Mouse (Mus musculus): ENCODE results near the gene Cluh. TPM values are rescaled to one million over a fixed set of nuclear protein-coding genes. Genes with fewer than 3 reads are reported as not detected.
A peak's percentile ranks its signal among the peaks of the same experiment; 100 is the strongest.

The Cluh gene
- polyA plus RNA-seq, 1 experiment from 2014 or later: 47.2 TPM

GRCm38 (mm10) chr11:74623693-74624092, 25.6 kb upstream of the Cluh start:
- ATAC-seq (ENCODE audit: extremely low read depth, insufficient number of reproducible peaks, low FRiP score, low TSS enrichment): no peak
- WGBS: 55% methylated on average over 6 of the region's 6 CpGs

GRCm38 (mm10) chr11:74625333-74625732, 24.0 kb upstream of the Cluh start:
- no peak overlapping the region for H3K4me3 ChIP-seq
- H3K4me1 ChIP-seq: peaks cover 7% of the 10 kb centered on the region
- ATAC-seq (ENCODE audit: extremely low read depth, insufficient number of reproducible peaks, low FRiP score, low TSS enrichment): no peak
- no peaks in the 10 kb centered on the region for H3K36me3 ChIP-seq
- H3K27ac ChIP-seq (replicated peaks): no peak overlapping the region
- no peak overlapping the region for H3K4me2 ChIP-seq
- H3K27me3 ChIP-seq (replicated peaks): peaks cover 19% of the 10 kb centered on the region
- H3K9ac ChIP-seq: no peak overlapping the region
- H3K9me3 ChIP-seq: no peaks in the 10 kb centered on the region

More at GRCm38 (mm10) chr11:74623693-74624092, 25.6 kb upstream of the Cluh start:
- Histone ChIP-seq H3K4me3 (peak overlapping the region; percentile 21; the same call in 1 of the 2 replicates), H3K9me3 (no peaks in the 10 kb centered on the region), H3K4me2 (peak overlapping the region; percentile 66), H3K36me3 (no peaks in the 10 kb centered on the region), H3K9ac (no peak overlapping the region), H3K4me1 (peaks cover 14% of the 10 kb centered on the region), H3K27ac (replicated peaks) (no peak overlapping the region), H3K27me3 (replicated peaks) (peaks cover 31% of the 10 kb centered on the region)

GRCm38 (mm10) chr11:74627481-74627880, 21.8 kb upstream of the Cluh start:
- Histone ChIP-seq H3K27me3 (replicated peaks) (no peaks in the 10 kb centered on the region), H3K4me2 (no peak overlapping the region), H3K4me1 (peaks cover 7% of the 10 kb centered on the region), H3K9me3 (no peaks in the 10 kb centered on the region), H3K36me3 (no peaks in the 10 kb centered on the region), H3K27ac (replicated peaks) (no peak overlapping the region), H3K4me3 (no peak overlapping the region), H3K9ac (no peak overlapping the region)
- WGBS: 66% methylated on average over 3 of the region's 3 CpGs
- ATAC-seq (ENCODE audit: extremely low read depth, insufficient number of reproducible peaks, low FRiP score, low TSS enrichment): no peak

GRCm38 (mm10) chr11:74631880-74632789, 17.2 kb upstream of the Cluh start:
- H3K9me3 ChIP-seq: no peaks in the 10 kb centered on the region
- H3K4me1 ChIP-seq: peaks cover 1% of the 10 kb centered on the region
- H3K27ac ChIP-seq (replicated peaks): no peak overlapping the region
- no peak overlapping the region for H3K4me2 ChIP-seq
- H3K4me3 ChIP-seq: no peak overlapping the region
- H3K36me3 ChIP-seq: no peaks in the 10 kb centered on the region
- H3K9ac ChIP-seq: no peak overlapping the region
- ATAC-seq (ENCODE audit: extremely low read depth, insufficient number of reproducible peaks, low FRiP score, low TSS enrichment): no peak
- H3K27me3 ChIP-seq (replicated peaks): peaks cover 11% of the 10 kb centered on the region; the same call in 1 of the 2 replicates
- WGBS: 49% methylated on average over 7 of the region's 7 CpGs

GRCm38 (mm10) chr11:74634490-74635275, 14.6 kb upstream of the Cluh start:
- Histone ChIP-seq H3K4me1 (peaks cover 19% of the 10 kb centered on the region), H3K36me3 (no peaks in the 10 kb centered on the region), H3K4me2 (no peak overlapping the region), H3K9me3 (no peaks in the 10 kb centered on the region), H3K27ac (replicated peaks) (no peak overlapping the region), H3K4me3 (no peak overlapping the region), H3K9ac (no peak overlapping the region), H3K27me3 (replicated peaks) (peaks cover 14% of the 10 kb centered on the region; the same call in 1 of the 2 replicates)
- WGBS: 72% methylated on average over 5 of the region's 5 CpGs
- ATAC-seq (ENCODE audit: extremely low read depth, insufficient number of reproducible peaks, low FRiP score, low TSS enrichment): no peak

GRCm38 (mm10) chr11:74637486-74637885, 11.8 kb upstream of the Cluh start:
- Histone ChIP-seq H3K27me3 (replicated peaks) (peaks cover 14% of the 10 kb centered on the region; the same call in 1 of the 2 replicates), H3K27ac (replicated peaks) (peak overlapping the region; percentile 91), H3K4me1 (peaks cover 25% of the 10 kb centered on the region), H3K36me3 (no peaks in the 10 kb centered on the region), H3K4me2 (peak overlapping the region; percentile 80), H3K9me3 (no peaks in the 10 kb centered on the region), H3K4me3 (peak overlapping the region; percentile 81), H3K9ac (peak overlapping the region; percentile 88)
- WGBS: 21% methylated on average over 8 of the region's 8 CpGs
- ATAC-seq (ENCODE audit: extremely low read depth, insufficient number of reproducible peaks, low FRiP score, low TSS enrichment): no peak

- H3K9ac ChIP-seq: peak overlapping the region; percentile 88
- 2% methylated on average over 86 of the region's 86 CpGs for WGBS
These were observed 11.1 kb upstream of the Cluh start for GRCm38 (mm10) chr11:74637971-74638790.

GRCm38 (mm10) chr11:74638791-74639411, 10.4 kb upstream of the Cluh start:
- H3K36me3 ChIP-seq: no peaks in the 10 kb centered on the region
- H3K9me3 ChIP-seq: no peaks in the 10 kb centered on the region
- peaks cover 25% of the 10 kb centered on the region for H3K4me1 ChIP-seq
- H3K27me3 ChIP-seq (replicated peaks): peaks cover 14% of the 10 kb centered on the region; the same call in 1 of the 2 replicates
- H3K9ac ChIP-seq: peak overlapping the region; percentile 88
- H3K4me2 ChIP-seq: peak overlapping the region; percentile 80
- 3% methylated on average over 9 of the region's 9 CpGs for WGBS
- peak overlapping the region; percentile 91 for H3K27ac ChIP-seq (replicated peaks)
- no peak for ATAC-seq (ENCODE audit: extremely low read depth, insufficient number of reproducible peaks, low FRiP score, low TSS enrichment)
- peak overlapping the region; percentile 81 for H3K4me3 ChIP-seq

More at GRCm38 (mm10) chr11:74637971-74638790, 11.1 kb upstream of the Cluh start:
- peak overlapping the region; percentile 91 for H3K27ac ChIP-seq (replicated peaks)
- peaks cover 14% of the 10 kb centered on the region; the same call in 1 of the 2 replicates for H3K27me3 ChIP-seq (replicated peaks)
- no peaks in the 10 kb centered on the region for H3K9me3 ChIP-seq
- H3K4me2 ChIP-seq: peak overlapping the region; percentile 80
- peak; percentile 75 for ATAC-seq (ENCODE audit: extremely low read depth, insufficient number of reproducible peaks, low FRiP score, low TSS enrichment)
- no peaks in the 10 kb centered on the region for H3K36me3 ChIP-seq
- H3K4me3 ChIP-seq: peak overlapping the region; percentile 81
- H3K4me1 ChIP-seq: peaks cover 25% of the 10 kb centered on the region

- Histone ChIP-seq H3K9ac (peak overlapping the region; percentile 88), H3K36me3 (no peaks in the 10 kb centered on the region), H3K9me3 (no peaks in the 10 kb centered on the region), H3K27ac (replicated peaks) (no peak overlapping the region), H3K27me3 (replicated peaks) (peaks cover 14% of the 10 kb centered on the region; the same call in 1 of the 2 replicates), H3K4me2 (no peak overlapping the region; the same call in 1 of the 2 replicates), H3K4me3 (no peak overlapping the region), H3K4me1 (peaks cover 25% of the 10 kb centered on the region)
- WGBS: 31% methylated on average over 1 of the region's 1 CpGs
- no peak for ATAC-seq (ENCODE audit: extremely low read depth, insufficient number of reproducible peaks, low FRiP score, low TSS enrichment)
These were observed 9.7 kb upstream of the Cluh start for GRCm38 (mm10) chr11:74639628-74640027.

GRCm38 (mm10) chr11:74647966-74648365, 1.3 kb upstream of the Cluh start:
- WGBS: 96% methylated on average over 1 of the region's 1 CpGs
- ATAC-seq (ENCODE audit: extremely low read depth, insufficient number of reproducible peaks, low FRiP score, low TSS enrichment): no peak
- Histone ChIP-seq H3K36me3 (peaks cover 4% of the 10 kb centered on the region; the same call in 1 of the 2 replicates), H3K9me3 (no peaks in the 10 kb centered on the region), H3K27me3 (replicated peaks) (no peaks in the 10 kb centered on the region), H3K4me2 (peak overlapping the region; percentile 87; the same call in 1 of the 2 replicates), H3K9ac (no peak overlapping the region), H3K4me1 (peaks cover 38% of the 10 kb centered on the region), H3K27ac (replicated peaks) (0 out of 2 replicates have a peak overlapping the region, but pooled peaks have one; percentile 91), H3K4me3 (no peak overlapping the region)
